Mouse (Mus musculus) brain, embryonic 14.5 days (tissue): ENCODE results near the gene Unc45b.

Experiments
- CTCF ChIP-seq: fragments of 200-500 bp; IDR thresholded peaks from 2 replicates; pipeline ENCODE4 v1.5.1; 2012; ENCODE audit warnings: inconsistent platforms, mild to moderate bottlenecking, moderate library complexity, borderline replicate concordance; ENCODE audit not compliant: insufficient read depth, insufficient read length; ENCODE audit errors: extremely low read depth
- POLR2A ChIP-seq: fragments of 200-500 bp; IDR thresholded peaks from 2 replicates; pipeline ENCODE4 v1.6.1; 2012; ENCODE audit warnings: mild to moderate bottlenecking, inconsistent platforms, borderline replicate concordance; ENCODE audit not compliant: poor library complexity, insufficient read depth, insufficient read length, severe bottlenecking; ENCODE audit errors: extremely low read depth

GRCm38 (mm10) chr11:82920768-82921167, 10.4 kb downstream of the Unc45b start:
- TF ChIP-seq CTCF: no peak
- TF ChIP-seq POLR2A: no peak
